Mouse (Mus musculus): ENCODE data around the gene Asb7.
A peak's percentile ranks its signal among the peaks of the same experiment; 100 is the strongest.

Asb7 gene

GRCm38 (mm10) chr7:66655471-66655870 is 33.9 kb downstream of the Asb7 start:
- no peak for DNase-seq (ENCODE audit: low read depth, low spot score)

GRCm38 (mm10) chr7:66653596-66653995 is 35.8 kb downstream of the Asb7 start:
- no peak for DNase-seq (ENCODE audit: low read depth, low spot score)

DNA sequence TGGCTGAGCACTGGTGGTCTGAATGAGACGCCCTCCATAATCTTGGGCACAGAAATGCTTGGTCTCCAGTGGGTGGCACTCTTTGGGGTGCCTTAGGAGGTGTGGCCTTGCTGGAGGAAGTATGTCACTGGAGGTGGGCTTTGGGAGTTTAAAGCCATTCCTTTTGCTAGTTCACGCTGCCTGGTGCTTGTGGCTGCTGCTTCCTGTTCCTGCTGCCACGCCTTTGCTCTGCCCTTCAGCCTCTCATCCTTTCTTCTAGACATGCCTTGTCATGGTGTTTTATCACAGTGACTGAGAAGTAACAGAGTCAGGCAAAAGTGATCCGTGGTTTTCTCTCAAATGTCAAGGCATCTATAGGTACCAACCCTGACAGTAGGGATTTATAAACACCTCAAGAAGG is 37.2 kb downstream of the Asb7 start:
- no peak for DNase-seq (ENCODE audit: low read depth, low spot score)

- DNase-seq (ENCODE audit: low read depth, low spot score): no peak
Observed at GRCm38 (mm10) chr7:66650883-66651282, 38.5 kb downstream of the Asb7 start.

DNA sequence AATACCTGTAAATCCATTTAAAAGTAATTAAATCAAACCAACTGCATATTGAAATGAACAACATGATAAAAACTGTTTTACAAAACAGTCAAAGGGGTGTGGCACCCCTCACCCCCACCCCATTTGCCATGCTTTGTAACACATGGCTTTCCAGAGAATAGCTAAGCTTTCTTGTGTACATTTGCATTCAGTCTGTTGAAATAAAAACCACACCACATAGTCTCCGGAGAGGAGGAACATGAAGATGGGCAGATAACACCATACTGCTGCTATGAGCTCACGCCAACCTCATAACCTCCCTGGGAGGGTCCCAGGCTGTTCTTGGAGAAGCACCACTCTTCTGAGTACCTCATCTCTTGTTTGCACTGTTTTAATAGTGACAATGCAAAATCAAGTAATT is 40.2 kb downstream of the Asb7 start:
- DNase-seq (ENCODE audit: low read depth, low spot score): no peak

GRCm38 (mm10) chr7:66645736-66646135 is 43.7 kb downstream of the Asb7 start:
- no peak for DNase-seq (ENCODE audit: low read depth, low spot score)

DNA sequence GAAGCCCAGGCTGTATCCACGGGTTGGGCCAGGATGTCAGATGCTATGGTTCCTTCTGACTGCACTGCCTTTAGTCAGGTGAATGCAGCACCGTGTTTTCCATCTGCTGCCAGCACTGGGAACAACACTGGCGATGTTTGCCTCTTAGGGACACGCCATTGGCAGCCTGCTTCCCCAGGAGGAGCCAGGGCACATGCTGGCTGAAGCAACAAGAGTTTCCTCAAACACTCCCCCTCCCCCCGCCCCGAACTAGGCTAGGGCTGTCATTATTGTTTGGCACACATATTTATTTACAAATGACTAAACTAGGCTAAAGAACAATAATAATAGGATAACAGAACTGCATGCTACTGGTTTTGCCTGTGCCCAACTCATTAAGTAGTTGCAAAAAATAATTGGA is 56.0 kb downstream of the Asb7 start:
- no peak for DNase-seq (ENCODE audit: low read depth, low spot score)

- no peak for DNase-seq (ENCODE audit: low read depth, low spot score)
Observed at GRCm38 (mm10) chr7:66630154-66630800, 59.1 kb downstream of the Asb7 start.

DNA sequence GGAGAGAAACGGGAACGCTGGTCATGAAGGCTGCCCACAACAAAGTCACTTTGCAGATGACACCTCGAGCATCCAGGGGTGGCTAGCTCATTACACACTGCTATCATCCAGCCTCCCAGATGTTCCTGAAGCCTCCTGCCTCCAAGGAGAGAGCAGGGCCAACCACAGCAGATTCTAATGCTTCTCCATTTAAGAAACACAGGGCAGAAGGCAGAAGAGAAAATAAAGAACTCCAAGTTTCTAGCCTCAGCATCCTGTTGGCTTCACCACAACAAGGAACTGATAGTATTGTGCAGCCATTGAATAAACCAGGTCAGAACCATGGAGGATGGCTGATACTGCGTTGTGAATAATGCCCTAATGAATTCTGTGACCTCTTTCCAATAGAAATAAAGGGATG is 60.0 kb downstream of the Asb7 start:
- DNase-seq (ENCODE audit: low read depth, low spot score): no peak

- DNase-seq (ENCODE audit: low read depth, low spot score): peak; percentile 54
Observed at GRCm38 (mm10) chr7:66623436-66623835, 66.0 kb downstream of the Asb7 start.

- DNase-seq (ENCODE audit: low read depth, low spot score): no peak
Observed at GRCm38 (mm10) chr7:66601846-66602245, 87.5 kb downstream of the Asb7 start.

DNA sequence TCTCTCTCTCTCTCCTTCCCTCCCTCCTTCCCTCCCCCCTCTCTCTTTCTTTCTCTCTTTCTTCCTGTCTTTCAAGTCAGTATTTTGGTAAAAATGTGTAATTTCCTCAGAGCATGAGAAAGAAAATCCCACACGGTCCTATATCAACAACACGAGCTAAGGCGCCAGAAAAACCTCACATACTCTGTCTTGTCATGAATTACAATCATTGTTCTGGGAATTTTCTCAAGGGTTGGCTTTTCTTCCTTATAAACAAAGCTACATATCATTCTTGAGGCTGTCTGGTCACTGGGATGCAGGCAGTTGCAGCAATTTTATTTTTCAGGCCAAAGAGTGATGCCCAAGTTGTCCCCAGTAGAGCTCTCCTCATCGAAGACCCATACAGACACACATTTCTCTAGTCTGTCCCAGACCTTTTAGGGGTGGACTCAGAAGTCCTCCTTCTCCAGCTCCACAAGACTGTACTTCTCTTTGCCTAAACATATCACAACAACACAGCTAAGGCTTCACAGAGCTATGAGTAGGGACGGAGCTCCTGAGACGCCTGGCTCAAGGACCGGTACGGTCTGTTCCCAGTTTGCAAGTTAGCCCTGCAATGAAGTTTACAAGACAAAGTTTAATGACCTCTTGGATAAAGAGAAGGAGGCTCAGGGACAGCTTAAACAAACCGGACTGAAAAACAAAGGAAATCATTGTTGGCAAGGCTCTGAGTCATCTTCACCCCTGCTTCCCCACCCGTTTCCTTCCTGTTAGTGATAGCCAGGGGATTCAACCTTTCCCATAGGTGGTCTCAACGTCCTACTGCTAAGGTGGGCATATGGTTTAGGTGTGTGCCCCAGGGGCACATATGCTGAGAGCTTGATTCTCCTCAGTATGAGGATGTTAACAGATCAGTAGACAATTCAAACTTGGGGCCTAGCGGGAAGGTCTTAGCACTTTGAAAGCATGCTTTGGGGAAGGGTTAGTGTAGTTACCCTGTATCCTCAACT is 88.5 kb downstream of the Asb7 start:
- DNase-seq (ENCODE audit: low read depth, low spot score): no peak

DNA sequence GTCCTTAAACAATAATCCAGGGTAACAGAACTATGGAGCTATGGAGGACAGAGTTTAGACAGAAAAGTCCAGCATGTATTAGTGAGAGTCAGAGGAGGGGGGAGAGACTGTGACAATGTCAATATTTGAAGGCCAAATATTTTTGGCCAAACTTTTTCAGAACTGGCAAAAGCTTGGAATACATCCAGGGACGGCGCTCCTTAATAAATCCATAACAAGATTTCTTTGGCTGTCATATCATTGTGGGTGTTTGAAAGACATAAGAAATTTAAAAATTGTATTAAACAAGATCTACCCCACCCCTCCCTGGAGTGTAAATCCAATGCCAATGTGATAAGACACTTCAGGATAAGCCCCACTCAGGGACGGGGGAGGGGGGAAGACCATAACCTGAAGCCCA is 89.3 kb downstream of the Asb7 start:
- DNase-seq (ENCODE audit: low read depth, low spot score): no peak

- DNase-seq (ENCODE audit: low read depth, low spot score): no peak
Observed at GRCm38 (mm10) chr7:66597900-66598299, 91.5 kb downstream of the Asb7 start.

Data from mesoderm, embryonic 11.5 days (tissue).